Mouse (Mus musculus) lung, embryonic 15.5 days (tissue): ENCODE measurements at regions not wholly inside any gene's neighbourhood (a gene's known extent, or its start where the extent isn't known, plus 50 kb on each side); places are given as distances from the start of the nearest gene placed in this dataset.

Source experiments
- ATAC-seq: fragments of 200-750 bp; cut with Nextera tagmentation; 2 replicates; pipeline ENCODE4 v1.8.0; 2017; ENCODE audit warnings: moderate number of reproducible peaks, borderline replicate concordance; ENCODE audit not compliant: low FRiP score, low TSS enrichment; ENCODE audit errors: extremely low read depth
- H3K27ac ChIP-seq: fragments of 300-500 bp; sonication (generic); 2 replicates; pipeline ENCODE4 v1.5.1; 2015; ENCODE audit warnings: moderate library complexity, mild to moderate bottlenecking, inconsistent platforms
- H3K27me3 ChIP-seq: fragments of 300-500 bp; sonication (generic); 2 replicates; pipeline ENCODE4 v1.6.1; 2015; ENCODE audit warnings: inconsistent platforms
- H3K36me3 ChIP-seq: fragments of 300-500 bp; sonication (generic); 2 replicates; pipeline ENCODE4 v1.6.1; 2015; ENCODE audit warnings: inconsistent platforms
- H3K4me1 ChIP-seq: fragments of 300-500 bp; sonication (generic); 2 replicates; pipeline ENCODE4 v1.6.1; 2015; ENCODE audit warnings: inconsistent platforms
- H3K4me2 ChIP-seq: fragments of 300-500 bp; sonication (generic); 2 replicates; pipeline ENCODE4 v1.6.1; 2015; ENCODE audit warnings: inconsistent platforms, mild to moderate bottlenecking, moderate library complexity
- H3K4me3 ChIP-seq: fragments of 300-500 bp; sonication (generic); 2 replicates; pipeline ENCODE4 v1.5.1; 2015; ENCODE audit warnings: mild to moderate bottlenecking, inconsistent platforms
- H3K9ac ChIP-seq: fragments of 300-500 bp; sonication (generic); 2 replicates; pipeline ENCODE4 v1.6.1; 2015; ENCODE audit warnings: inconsistent platforms
- H3K9me3 ChIP-seq: fragments of 300-500 bp; sonication (generic); 2 replicates; pipeline ENCODE4 v1.6.1; 2016; ENCODE audit warnings: inconsistent platforms
- WGBS: fragments of 180-500 bp; shearing (Covaris S2); methylation state at CpG from one replicate; pipeline ENCODE4 v1.1.7; 2015; 5-methylcytosine and 5-hydroxymethylcytosine counted together

GRCm38 (mm10) chr17:47145590-47145989 lies 135.2 kb upstream of the Ubr2 start:
- H3K4me2 ChIP-seq = peak overlapping the region; percentile 83; the same call in 1 of the 2 replicates
- no peak overlapping the region for H3K9ac ChIP-seq
- peak overlapping the region; percentile 59 for H3K27ac ChIP-seq
- H3K36me3 ChIP-seq = no peaks in the 10 kb centered on the region
- H3K9me3 ChIP-seq = no peaks in the 10 kb centered on the region
- ATAC-seq = no peak
- 97% methylated on average over 16 of the region's 16 CpGs for whole genome bisulfite sequencing
- H3K4me1 ChIP-seq = peaks cover 62% of the 10 kb centered on the region
- H3K4me3 ChIP-seq = no peak overlapping the region
- H3K27me3 ChIP-seq = no peaks in the 10 kb centered on the region

- Histone ChIP-seq H3K27ac (peak overlapping the region; percentile 59), H3K4me2 (peak overlapping the region; percentile 83), H3K4me1 (peaks cover 58% of the 10 kb centered on the region), H3K9ac (no peak overlapping the region), H3K9me3 (no peaks in the 10 kb centered on the region), H3K36me3 (no peaks in the 10 kb centered on the region), H3K4me3 (no peak overlapping the region), H3K27me3 (no peaks in the 10 kb centered on the region)
- no peak for ATAC-seq
- 50% methylated on average over 9 of the region's 9 CpGs for WGBS
These were observed 134.6 kb upstream of the Ubr2 start for GRCm38 (mm10) chr17:47144996-47145395.

GRCm38 (mm10) chr17:47144460-47144859 lies 134.1 kb upstream of the Ubr2 start:
- H3K4me1 ChIP-seq = peaks cover 55% of the 10 kb centered on the region

DNA sequence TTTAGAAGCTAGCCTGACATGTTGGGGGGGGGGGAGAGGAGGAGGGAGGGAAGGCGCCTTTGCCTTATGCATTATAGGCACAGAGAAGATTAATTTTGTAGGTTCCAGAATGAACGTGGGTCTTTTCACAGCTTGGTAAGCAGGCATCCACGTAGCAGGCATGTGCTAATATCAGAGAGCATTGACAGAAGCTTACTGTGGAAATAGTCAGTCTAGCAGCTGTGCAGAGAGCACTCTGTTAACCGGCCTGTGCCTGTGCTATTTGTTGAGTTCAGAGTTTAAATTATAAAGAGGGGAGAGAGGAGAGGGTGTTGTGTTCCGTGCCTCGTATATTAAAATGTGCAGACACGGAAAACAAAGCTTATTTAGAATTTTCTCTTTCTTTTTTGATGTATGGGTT lies 133.5 kb upstream of the Ubr2 start:
- Histone ChIP-seq H3K4me1 (peaks cover 57% of the 10 kb centered on the region), H3K9me3 (no peaks in the 10 kb centered on the region), H3K27me3 (no peaks in the 10 kb centered on the region), H3K36me3 (no peaks in the 10 kb centered on the region), H3K9ac (no peak overlapping the region), H3K4me3 (peak overlapping the region; percentile 74), H3K4me2 (peak overlapping the region; percentile 83), H3K27ac (peak overlapping the region; percentile 59; the same call in 1 of the 2 replicates)
- ATAC-seq = no peak
- WGBS = 43% methylated on average over 7 of the region's 7 CpGs

More at GRCm38 (mm10) chr17:47144460-47144859, 134.1 kb upstream of the Ubr2 start:
- no peak for ATAC-seq
- H3K4me2 ChIP-seq = peak overlapping the region; percentile 83
- H3K4me3 ChIP-seq = 0 out of 2 replicates have a peak overlapping the region, but pooled peaks have one; percentile 74
- peak overlapping the region; percentile 59; the same call in 1 of the 2 replicates for H3K27ac ChIP-seq
- H3K9me3 ChIP-seq = no peaks in the 10 kb centered on the region
- WGBS = 37% methylated on average over 7 of the region's 7 CpGs
- no peaks in the 10 kb centered on the region for H3K36me3 ChIP-seq
- no peak overlapping the region for H3K9ac ChIP-seq
- H3K27me3 ChIP-seq = no peaks in the 10 kb centered on the region

- peak overlapping the region; percentile 83 for H3K4me2 ChIP-seq
- no peaks in the 10 kb centered on the region for H3K9me3 ChIP-seq
- no peaks in the 10 kb centered on the region for H3K36me3 ChIP-seq
- H3K9ac ChIP-seq = peak overlapping the region; percentile 69; the same call in 1 of the 2 replicates
- H3K27me3 ChIP-seq = no peaks in the 10 kb centered on the region
- H3K4me3 ChIP-seq = peak overlapping the region; percentile 74
- no peak for ATAC-seq
- peaks cover 57% of the 10 kb centered on the region for H3K4me1 ChIP-seq
- peak overlapping the region; percentile 98 for H3K27ac ChIP-seq
- 2% methylated on average over 7 of the region's 7 CpGs for WGBS
These were observed 132.5 kb upstream of the Ubr2 start for GRCm38 (mm10) chr17:47142885-47143284.

DNA sequence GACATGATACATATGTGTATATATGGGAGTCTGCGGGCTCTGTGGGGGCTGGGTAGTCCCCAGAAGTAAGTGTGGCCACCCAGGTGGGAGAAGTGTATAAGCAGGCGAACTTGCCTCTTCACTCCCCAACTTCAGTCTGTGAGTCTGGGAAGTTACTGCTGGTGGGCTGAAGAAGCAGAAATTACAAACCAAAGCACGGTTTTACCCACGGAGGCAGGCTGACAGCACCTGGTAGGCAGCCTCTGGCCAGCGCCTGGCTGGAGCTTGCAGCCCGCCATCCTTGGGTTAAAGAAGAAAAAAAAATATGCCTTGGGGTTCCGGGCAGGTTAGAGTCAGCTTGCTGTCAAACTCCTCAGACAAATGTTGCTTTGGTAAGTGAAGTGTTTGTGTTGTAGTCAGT lies 131.9 kb upstream of the Ubr2 start:
- Histone ChIP-seq H3K27ac (peak overlapping the region; percentile 98), H3K9ac (peak overlapping the region; percentile 69), H3K36me3 (no peaks in the 10 kb centered on the region), H3K9me3 (no peaks in the 10 kb centered on the region), H3K27me3 (no peaks in the 10 kb centered on the region), H3K4me1 (peaks cover 55% of the 10 kb centered on the region), H3K4me2 (peak overlapping the region; percentile 83), H3K4me3 (peak overlapping the region; percentile 74)
- no peak for ATAC-seq
- 2% methylated on average over 7 of the region's 7 CpGs for WGBS

DNA sequence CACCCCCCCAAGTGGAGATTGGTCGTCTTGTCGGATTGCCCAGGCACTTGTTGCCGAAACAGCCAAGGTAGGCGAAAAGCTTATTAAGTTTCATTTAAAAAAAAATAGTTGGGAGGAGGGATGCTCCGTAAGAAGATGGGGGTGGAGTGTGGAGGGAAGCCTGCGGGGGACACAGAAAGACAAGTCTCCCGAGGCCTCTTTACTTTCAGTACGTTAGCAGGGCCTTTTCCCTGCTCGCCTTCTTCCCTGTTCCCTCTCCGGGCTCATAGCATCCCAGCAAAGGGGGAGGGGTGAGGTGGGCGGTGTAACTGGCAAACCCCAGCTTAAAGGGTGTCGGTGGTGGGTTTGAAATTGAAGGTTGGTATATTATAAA lies 131.5 kb upstream of the Ubr2 start:
- under 1% methylated on average over 12 of the region's 12 CpGs for WGBS
- no peaks in the 10 kb centered on the region for H3K36me3 ChIP-seq
- H3K9ac ChIP-seq = peak overlapping the region; percentile 69
- H3K4me2 ChIP-seq = peak overlapping the region; percentile 83
- ATAC-seq = no peak
- no peaks in the 10 kb centered on the region for H3K9me3 ChIP-seq
- H3K27ac ChIP-seq = peak overlapping the region; percentile 98
- no peaks in the 10 kb centered on the region for H3K27me3 ChIP-seq
- peak overlapping the region; percentile 74 for H3K4me3 ChIP-seq
- H3K4me1 ChIP-seq = peaks cover 52% of the 10 kb centered on the region

GRCm38 (mm10) chr17:47140969-47141842 lies 130.8 kb upstream of the Ubr2 start:
- WGBS = under 1% methylated on average over 35 of the region's 35 CpGs
- Histone ChIP-seq H3K9ac (peak overlapping the region; percentile 69), H3K4me2 (peak overlapping the region; percentile 83), H3K4me1 (peaks cover 48% of the 10 kb centered on the region), H3K9me3 (no peaks in the 10 kb centered on the region), H3K4me3 (peak overlapping the region; percentile 74), H3K27ac (peak overlapping the region; percentile 98), H3K27me3 (no peaks in the 10 kb centered on the region), H3K36me3 (no peaks in the 10 kb centered on the region)
- ATAC-seq = peak; percentile 68

DNA sequence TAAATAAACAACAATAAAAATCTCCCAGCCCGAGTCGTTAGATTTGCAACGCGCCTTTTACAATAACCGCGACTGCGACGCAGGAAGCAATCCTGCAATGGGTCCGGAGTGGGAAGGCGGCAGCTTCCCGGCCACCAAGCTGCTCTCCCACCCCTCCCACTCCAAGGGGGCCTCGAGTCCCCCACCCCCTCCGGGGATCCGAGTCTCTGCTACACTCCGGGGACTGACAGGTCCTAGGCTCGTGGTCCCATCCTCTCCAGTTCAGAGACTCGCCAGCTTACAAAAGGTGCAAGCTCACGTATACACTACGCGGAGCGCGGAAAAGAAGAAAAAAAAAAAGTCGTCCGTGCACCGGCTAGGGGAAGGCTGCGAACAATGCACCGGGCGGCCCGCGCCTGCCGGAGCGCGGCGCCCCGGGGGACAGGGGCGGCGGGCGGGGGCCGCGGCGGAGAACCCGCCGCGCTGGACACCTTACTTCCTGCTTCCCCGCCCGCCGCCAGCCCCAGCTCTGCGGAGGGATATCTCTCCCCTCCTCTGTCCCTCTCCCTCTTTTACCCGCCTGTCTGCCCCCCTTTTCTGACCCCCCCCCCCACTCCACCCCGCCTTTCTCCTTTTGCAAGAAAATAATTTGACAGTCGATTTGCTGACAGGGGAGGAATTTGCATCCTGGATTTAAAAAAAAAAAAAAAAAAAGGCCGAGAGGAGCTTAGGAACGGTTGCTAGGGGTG lies 130.0 kb upstream of the Ubr2 start:
- Histone ChIP-seq H3K4me1 (peaks cover 40% of the 10 kb centered on the region), H3K9me3 (no peaks in the 10 kb centered on the region), H3K27ac (peak overlapping the region; percentile 98), H3K27me3 (no peaks in the 10 kb centered on the region), H3K36me3 (no peaks in the 10 kb centered on the region), H3K4me2 (peak overlapping the region; percentile 83), H3K9ac (peak overlapping the region; percentile 69), H3K4me3 (peak overlapping the region; percentile 74)
- WGBS = under 1% methylated on average over 44 of the region's 53 CpGs
- ATAC-seq = peak; percentile 31

DNA sequence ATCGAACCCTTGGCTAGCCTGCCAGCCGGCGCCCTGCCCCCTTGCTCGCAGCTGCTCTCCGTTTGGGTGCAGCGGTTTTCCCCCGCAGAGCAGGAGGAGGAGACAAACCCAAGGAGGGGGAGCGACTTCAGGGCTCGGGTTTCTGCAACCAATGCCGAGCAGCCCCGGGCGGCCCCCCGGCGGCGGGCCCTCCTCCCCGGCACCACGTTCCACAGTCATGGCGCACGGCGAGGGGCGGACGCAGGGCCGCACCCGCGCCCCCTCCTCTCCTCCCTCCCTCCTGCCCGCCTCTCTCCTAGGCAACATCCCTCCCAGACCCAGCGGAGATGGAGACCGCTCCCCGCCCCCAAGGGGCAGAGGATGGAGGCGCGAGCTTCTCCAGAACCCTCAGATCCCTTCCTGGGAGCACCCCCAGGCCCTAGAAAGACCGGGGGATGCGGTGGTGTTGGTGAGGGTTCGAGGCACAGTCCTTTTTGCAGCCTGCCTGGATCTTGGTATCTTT lies 129.4 kb upstream of the Ubr2 start:
- Histone ChIP-seq H3K36me3 (no peaks in the 10 kb centered on the region), H3K9me3 (no peaks in the 10 kb centered on the region), H3K27me3 (no peaks in the 10 kb centered on the region), H3K4me1 (peaks cover 35% of the 10 kb centered on the region), H3K9ac (peak overlapping the region; percentile 69), H3K4me3 (peak overlapping the region; percentile 74), H3K4me2 (peak overlapping the region; percentile 83), H3K27ac (peak overlapping the region; percentile 98)
- 0% methylated on average over 18 of the region's 34 CpGs for WGBS
- peak; percentile 94 for ATAC-seq

DNA sequence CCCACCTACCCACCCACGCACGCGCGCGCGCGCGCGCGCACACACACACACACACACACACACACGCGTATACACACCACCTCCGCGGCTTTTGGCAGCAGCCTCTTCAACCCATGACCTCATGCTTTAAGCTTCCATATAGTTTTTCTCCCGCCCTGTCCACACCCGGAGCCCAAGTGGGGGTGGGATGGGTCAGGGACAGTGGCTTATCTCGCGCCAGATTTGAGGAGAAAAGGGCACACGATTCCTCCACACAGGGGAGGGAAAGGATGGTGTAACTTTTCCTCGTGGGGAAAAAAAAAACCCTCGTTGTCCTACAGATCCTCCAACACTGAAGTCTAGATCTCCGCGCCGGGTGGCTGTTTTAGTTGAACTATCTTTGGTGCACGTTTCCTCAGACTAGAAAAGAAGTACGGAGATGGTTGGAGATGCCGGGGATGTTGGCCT lies 128.8 kb upstream of the Ubr2 start:
- peak overlapping the region; percentile 98 for H3K27ac ChIP-seq
- no peak for ATAC-seq
- H3K9ac ChIP-seq = peak overlapping the region; percentile 31
- WGBS = 1% methylated on average over 27 of the region's 27 CpGs
- H3K27me3 ChIP-seq = no peaks in the 10 kb centered on the region
- peaks cover 29% of the 10 kb centered on the region for H3K4me1 ChIP-seq
- no peaks in the 10 kb centered on the region for H3K9me3 ChIP-seq
- peak overlapping the region; percentile 83 for H3K4me2 ChIP-seq
- H3K36me3 ChIP-seq = no peaks in the 10 kb centered on the region
- peak overlapping the region; percentile 74 for H3K4me3 ChIP-seq
